Mouse (Mus musculus): ENCODE data around the gene Tssc4.

Tssc4 gene

GRCm38 (mm10) chr7:143068882-143069591 is at the start of gene Tssc4:
TSS of gene Tssc4 (plus strand) at chr7:143069249.
- peak; percentile 99 for DNase-seq

GRCm38 (mm10) chr7:143020040-143020439 is 49.0 kb upstream of the Tssc4 start:
- no peak for DNase-seq

- no peak for DNase-seq
These were observed 48.3 kb upstream of the Tssc4 start for GRCm38 (mm10) chr7:143020764-143021163.

- no peak for DNase-seq
These were observed 47.5 kb upstream of the Tssc4 start for GRCm38 (mm10) chr7:143021356-143022164.

- DNase-seq = no peak
These were observed 45.5 kb upstream of the Tssc4 start for GRCm38 (mm10) chr7:143023499-143023898.

GRCm38 (mm10) chr7:143024293-143024692 is 44.8 kb upstream of the Tssc4 start:
- DNase-seq = no peak

GRCm38 (mm10) chr7:143025496-143025895 is 43.6 kb upstream of the Tssc4 start:
- DNase-seq = no peak

- no peak for DNase-seq
These were observed 41.9 kb upstream of the Tssc4 start for GRCm38 (mm10) chr7:143027196-143027595.

- no peak for DNase-seq
These were observed 37.2 kb upstream of the Tssc4 start for GRCm38 (mm10) chr7:143031816-143032215.

GRCm38 (mm10) chr7:143033581-143033980 is 35.5 kb upstream of the Tssc4 start:
- no peak for DNase-seq

GRCm38 (mm10) chr7:143034112-143034511 is 34.9 kb upstream of the Tssc4 start:
- DNase-seq = no peak

GRCm38 (mm10) chr7:143034519-143035450 is 34.3 kb upstream of the Tssc4 start:
- DNase-seq = no peak

- DNase-seq = no peak
These were observed 32.3 kb upstream of the Tssc4 start for GRCm38 (mm10) chr7:143036787-143037186.

- no peak for DNase-seq
These were observed 31.7 kb upstream of the Tssc4 start for GRCm38 (mm10) chr7:143037306-143037705.

- no peak for DNase-seq
These were observed 30.7 kb upstream of the Tssc4 start for GRCm38 (mm10) chr7:143038174-143038931.

GRCm38 (mm10) chr7:143040561-143040960 is 28.5 kb upstream of the Tssc4 start:
- DNase-seq = no peak

GRCm38 (mm10) chr7:143041138-143041822 is 27.8 kb upstream of the Tssc4 start:
- no peak for DNase-seq

- DNase-seq = no peak
These were observed 27.0 kb upstream of the Tssc4 start for GRCm38 (mm10) chr7:143042089-143042488.

- no peak for DNase-seq
These were observed 26.1 kb upstream of the Tssc4 start for GRCm38 (mm10) chr7:143042897-143043300.

- DNase-seq = no peak
These were observed 24.8 kb upstream of the Tssc4 start for GRCm38 (mm10) chr7:143044049-143044825.

GRCm38 (mm10) chr7:143044826-143045206 is 24.2 kb upstream of the Tssc4 start:
- no peak for DNase-seq
